Mouse (Mus musculus): ENCODE data around the gene Pbx3.

Gene Pbx3

DNA sequence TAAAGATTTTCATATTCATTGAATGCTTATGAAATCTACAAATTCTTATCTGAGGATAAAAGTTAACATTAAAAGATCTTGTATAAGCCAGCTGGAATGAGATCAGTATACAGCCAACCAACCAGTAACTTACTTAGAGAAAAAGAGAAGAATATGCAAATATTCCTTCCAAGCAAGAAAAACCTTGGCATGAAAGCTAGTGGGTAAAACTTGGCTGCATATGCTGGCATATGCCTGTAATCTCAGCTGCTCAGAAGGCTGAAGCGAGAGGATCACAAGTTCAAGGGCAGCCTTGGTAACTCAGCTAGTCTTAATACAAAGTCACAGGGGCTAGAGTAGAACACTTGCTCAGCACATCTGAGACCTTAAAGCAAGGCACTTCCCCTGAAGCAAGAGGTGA lies 153.8 kb downstream of the Pbx3 start:
- no peak for DNase-seq

DNA sequence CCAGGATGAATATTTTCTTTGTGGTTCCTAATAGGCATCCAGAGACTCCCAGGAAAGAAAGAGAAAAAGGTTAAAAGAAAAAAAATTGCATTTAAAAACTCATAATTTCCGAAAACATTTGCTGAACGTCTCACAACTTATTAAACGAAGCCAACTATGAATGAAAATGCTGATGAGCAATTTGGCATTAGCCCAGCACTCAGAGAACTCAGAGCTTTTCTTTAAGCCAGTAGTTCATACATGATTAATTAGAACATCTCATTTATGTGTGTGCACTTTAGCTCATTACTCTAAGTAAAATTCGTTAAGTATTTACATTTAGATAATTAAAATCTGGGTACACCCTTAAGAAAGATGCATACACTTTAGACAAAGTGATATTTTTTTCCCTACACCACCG lies 155.3 kb downstream of the Pbx3 start:
- DNase-seq: peak; percentile 48

DNA sequence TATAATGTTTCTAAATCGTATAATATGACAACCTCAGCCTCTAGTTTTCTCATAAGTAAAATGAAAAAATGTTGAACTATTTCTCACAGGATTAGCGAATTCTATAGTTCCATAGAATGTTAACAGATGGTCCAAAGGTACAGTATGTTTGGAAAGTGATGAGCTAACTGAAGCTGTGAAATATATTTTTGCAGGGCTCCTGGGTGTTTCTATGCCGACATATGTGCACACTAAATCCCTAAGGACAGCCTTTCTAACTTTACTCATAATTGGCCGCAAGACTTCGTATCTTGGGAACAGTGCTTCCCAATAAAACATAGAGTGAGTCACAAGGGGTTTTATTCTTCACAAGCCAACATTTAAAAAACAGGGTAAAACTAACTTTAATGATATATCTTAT lies 157.4 kb downstream of the Pbx3 start:
- DNase-seq: no peak

DNA sequence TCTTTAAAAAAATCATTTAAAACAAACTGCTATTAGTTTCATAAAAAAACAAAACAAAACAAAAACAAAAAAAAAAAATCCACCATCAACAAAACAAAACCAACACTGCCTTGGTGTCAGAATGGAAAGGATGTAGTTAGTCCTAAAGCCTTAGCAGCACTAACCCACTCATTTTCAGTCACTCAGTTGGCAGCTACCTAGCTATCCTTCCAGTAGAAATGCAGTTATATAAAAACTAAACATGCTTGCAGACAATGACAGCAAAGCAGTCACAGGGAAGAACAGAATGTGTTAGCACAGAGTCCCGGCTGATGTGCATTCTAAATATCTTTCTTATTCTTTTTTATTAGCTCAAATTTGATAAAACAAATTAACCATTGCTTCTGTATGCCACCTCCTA lies 160.5 kb downstream of the Pbx3 start:
- DNase-seq: no peak

DNA sequence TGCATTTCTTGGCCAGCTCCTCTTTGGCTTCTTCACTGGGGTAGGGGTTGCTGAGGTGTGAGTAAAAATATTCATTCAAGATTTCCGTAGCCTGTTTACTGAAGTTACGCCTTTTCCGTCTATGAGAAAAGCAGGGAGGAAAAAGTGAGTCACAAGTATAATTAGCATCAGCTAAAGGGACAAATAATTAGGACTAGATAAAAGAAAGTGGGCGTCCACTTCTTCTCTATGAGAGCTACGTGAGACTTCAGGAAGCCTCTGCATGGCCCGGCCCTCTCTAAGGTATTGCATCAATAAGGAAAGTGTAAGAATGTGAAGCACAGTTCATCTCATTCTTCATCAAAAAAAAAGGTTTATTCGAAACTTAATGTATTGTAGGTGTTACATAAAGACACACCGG lies 168.1 kb downstream of the Pbx3 start:
- no peak for DNase-seq

DNA sequence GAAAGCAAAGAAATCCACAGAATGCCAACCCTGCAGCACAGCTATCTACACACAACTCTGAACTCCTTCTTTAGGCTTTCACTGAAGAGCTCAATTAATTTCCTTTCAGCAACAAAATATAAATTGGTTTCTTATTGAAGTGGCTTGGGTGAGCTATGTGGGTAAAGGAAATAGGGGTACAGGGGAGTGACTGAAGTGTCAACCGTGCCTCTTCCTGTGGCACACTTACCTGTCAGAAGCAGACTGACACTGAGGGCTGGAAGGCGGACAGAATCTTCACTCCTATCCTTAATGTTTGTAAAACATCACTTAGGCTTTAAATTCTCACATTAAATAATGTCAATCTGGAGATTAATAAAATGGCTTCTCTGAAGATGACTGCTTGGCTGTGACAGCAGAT lies 168.6 kb downstream of the Pbx3 start:
- no peak for DNase-seq

DNA sequence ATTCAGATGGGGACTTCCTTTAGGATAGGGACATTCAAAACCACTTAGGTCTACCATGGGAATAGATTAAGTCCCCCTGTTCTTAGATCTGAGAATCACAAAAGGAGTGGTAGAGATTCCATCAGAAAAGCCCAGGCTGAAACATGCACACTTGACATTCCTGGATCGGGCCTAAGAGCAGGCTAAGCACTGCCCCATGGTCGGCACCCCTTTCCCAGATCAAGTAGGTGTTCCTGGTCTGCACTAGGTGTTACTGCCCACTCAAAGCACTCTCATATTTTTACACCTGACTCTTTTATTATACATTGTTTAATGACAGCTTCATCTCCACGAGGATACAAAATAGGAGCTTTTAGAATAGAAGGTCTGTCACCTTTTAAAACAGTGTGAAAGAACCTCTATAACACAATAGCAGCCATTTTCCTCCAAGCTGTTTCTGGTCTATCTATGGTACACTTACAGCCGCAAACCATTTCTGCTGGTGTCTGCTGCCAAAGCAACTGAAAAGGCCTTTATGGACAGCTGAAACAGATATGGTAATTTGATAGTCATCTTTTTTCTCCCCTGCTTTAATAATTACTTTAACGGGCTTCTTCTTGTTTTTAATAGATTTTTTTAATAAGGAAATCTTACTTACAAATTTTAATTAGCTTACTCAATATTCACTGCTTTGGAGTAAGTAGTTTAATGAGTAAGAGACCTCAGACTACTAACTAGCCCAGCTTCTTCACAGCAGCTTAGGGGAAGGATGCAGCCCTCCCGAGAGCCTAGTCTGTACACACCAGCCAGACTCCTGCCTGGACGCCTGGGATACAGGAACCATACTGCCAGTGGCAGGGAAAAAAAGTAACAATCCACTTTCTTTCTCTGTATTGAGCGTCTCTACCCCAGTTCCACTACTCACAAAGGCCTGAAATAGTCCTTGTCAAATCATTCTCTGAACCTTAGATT lies 178.8 kb downstream of the Pbx3 start:
- DNase-seq: no peak

DNA sequence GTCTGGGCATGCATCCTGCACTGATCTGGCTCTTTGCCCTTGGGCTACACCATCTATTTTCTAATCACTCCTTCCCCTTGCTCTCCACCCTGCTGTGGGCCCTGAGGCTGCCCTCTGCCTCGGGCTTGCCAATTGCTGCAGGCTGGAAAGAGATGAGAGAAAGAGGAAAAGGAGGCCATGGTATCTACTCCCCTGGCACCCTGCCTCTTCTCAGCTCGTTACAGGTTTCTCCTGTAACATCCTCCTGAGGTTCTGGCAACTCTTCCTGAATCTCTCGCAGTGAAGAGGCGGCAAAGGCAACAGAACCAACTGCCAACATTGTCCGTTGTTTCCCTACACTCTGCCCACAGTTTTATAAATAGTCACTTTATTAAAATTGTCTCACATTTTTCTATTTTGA lies 179.7 kb downstream of the Pbx3 start:
- DNase-seq: no peak

DNA sequence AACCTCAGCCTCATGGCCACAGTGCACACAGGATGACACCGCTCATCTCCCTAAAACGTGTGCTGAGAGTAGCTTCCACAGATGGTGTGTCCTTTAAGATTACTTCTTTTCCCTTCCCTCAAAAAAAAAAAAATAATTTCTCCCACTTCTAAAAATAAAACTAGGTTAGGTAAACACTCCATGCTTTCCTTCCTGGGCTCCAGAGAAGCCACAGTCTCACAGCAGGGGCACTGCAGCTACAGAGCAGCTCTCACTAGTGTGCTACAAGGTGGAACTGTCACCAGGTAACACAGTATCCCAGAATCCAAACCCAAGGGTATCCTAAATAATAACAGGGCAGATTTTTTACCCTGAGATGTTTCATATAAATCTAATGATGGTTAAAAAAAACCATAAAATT lies 185.6 kb downstream of the Pbx3 start:
- no peak for DNase-seq

DNA sequence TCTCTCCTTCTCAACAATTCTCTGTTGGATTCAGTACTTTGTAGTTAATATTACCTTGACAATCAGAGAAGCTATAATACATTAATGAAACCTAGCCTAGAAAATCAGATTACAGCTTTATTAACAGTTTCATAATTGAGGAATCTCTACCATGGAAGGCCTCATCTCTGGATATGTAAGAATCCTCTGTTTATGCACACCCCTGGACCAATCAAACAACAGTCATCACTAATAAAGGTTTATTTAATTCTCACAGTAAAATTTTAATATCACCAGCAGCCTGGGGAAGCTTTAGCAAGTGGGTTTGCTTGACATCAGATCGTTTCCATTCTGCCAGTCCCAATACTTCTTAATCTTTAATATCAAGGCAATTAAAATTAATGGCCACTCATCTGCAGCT lies 191.3 kb downstream of the Pbx3 start:
- DNase-seq: no peak

DNA sequence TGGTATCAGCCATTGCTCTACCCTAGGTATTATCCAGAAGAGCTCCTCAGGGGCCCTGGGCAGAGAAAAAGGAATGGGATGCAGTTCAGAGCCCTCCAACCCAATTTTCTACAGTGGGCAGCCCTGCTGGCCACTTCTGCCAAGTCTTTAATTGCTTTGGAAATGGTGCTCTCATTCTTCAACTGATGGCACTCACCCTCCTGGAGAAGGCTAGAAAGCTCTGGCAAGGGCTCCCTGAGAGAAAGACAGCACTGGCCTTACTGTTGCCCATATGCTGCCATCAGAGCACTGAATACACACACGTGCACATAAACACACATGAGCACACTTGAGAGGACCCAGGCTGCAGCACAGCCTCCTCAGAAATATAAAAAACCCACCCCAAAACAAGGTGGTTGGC lies 193.6 kb downstream of the Pbx3 start:
- DNase-seq: no peak

DNA sequence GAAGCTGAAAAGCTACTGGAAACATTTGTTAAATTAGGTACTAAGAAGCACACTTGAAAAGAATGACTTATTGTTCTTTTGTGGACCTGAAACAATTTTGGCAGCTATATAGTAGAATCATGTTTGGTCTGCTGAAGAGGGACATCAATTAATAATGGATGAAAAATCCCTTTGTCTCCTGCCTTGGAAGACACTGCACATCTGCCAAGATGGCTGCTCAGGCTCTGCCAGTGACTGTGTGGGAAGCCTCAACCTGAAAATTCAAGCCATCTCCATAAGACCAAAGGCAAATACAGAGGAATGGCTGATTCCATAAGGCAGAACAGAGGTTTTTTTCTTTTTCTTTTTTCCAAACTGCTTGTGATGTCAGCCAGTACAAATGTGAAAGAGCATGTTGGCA lies 194.3 kb downstream of the Pbx3 start:
- DNase-seq: peak; percentile 75

DNA sequence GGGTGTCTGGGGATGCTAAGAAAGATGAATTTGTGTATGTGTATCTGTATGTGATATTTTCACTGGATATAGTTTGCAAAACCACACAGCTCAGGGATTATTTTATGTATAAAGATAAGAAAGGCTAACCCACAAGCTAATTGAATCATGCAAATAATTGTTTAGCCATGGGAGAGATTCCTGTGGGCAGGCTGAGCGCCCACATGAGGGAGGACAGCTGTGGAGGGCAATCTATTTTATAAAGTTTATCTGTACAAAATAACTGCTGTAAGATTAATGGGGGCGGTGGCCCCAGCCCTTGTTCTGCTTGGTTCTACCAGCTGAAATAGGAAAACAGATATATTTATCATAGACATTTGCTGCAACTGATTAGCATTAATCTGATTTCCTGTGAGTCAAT lies 202.5 kb downstream of the Pbx3 start:
- DNase-seq: no peak

DNA sequence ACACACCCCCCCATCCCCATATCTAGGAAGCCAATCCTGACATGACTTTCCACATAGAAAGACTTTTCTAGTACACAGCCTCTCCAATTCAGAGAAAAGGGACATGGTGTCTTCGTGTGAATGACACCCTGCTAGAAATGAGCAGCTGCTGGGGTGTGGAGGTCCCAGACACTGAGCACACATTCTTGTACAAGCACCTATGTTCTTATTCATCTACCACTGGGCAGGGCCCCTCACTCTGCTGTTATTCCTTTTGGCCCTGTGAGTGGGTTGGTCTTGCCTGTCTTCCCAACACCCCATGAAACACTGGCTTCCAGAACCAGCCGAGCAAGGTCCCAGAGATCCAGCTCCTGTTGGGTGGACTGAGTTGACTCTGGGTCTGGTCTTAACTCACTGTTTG lies 203.3 kb downstream of the Pbx3 start:
- no peak for DNase-seq

DNA sequence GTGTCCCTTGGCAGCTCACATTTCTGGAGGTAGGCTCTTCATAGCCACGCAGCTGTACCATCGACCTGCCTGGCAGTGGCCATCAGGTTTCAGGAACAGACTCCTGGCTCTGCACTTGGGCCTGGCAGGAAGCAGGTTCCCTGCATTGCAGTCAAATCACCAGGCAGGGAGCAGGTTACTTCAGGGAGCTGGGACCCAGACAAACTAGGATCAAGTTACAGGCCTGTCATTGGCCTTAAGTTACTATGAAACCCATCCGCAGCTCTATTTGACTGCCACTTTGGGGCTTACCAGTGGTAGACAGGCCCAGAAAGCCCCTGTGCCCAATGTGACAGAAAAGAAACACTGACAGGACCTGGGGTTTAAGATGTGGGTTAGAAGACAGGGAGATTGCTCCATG lies 204.8 kb downstream of the Pbx3 start:
- no peak for DNase-seq

DNA sequence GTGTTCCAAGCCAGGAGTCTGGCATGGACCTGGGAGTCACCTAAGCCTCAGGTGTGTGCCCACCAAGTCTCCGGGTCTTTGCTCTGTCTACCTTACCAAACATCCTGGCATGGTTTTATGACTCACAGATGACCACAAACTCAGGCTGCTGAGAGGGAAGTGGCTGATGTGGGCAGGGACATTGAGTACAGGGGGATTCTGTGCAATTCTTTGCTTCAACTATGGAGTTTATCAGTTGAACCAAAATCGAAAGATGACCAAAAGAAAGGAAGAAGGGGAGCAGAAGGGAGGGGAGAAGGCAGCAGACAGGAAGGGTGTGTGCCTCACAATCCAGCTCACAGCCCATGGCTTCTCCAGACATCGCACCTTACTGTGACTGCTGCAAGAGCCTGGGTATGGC lies 210.5 kb downstream of the Pbx3 start:
- no peak for DNase-seq

DNA sequence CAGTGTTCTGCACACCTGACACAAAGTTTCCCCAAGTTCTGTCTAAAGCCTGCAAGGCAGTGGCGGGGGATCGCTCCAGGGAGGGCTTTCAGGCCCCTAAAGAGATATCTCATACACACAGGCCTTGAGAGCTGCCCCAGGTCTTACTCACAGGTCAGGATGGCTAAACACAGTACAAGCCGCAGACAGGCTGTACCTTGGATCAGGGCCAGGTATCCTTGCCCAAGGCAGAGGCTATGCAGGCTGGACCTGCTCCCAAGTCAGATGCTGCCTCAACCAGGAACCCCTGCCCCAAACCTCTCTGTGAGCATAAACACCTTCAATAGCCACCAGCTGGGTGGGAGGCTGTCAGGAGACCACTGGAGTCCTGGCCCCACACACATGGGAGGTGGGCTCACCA lies 215.2 kb downstream of the Pbx3 start:
- no peak for DNase-seq

DNA sequence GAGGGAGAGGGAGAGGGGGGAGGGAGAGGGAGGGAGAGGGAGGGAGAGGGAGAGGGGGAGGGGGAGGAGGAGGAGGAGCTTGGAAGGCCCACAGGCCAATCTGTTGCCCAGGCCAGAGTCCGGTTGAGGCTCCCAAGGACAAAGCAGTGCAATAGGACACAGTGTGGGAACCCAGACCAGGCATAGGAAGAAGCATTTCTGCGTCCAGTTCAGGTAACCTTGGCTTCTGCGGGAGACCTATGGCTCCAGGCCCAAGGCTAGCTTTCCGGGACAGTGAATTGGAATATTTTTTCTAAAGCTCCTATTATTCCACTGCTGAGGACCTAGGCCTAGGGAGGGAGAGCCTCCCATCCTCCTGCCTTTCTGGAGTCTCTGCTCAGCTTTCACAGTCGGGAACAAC lies 218.1 kb downstream of the Pbx3 start:
- no peak for DNase-seq

DNA sequence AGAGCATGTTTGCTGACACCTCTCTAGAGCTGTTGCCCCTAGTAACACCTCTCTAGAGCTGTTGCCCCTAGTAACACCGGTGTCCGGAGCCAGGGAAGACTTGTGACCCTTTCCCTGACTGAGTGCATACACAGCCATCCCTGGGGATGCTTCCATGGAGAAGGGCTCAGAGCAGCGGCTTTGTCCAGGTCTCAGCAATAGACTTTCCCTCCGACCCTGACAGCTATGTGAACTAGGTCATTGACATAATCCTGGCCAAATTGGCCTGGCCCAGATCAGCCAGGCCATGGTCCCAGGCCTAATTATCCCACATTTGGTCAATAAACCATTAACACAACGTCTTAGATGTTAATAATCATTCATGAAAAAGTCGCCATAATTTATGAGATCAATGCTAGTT lies 219.6 kb downstream of the Pbx3 start:
- DNase-seq: peak; percentile 55

DNA sequence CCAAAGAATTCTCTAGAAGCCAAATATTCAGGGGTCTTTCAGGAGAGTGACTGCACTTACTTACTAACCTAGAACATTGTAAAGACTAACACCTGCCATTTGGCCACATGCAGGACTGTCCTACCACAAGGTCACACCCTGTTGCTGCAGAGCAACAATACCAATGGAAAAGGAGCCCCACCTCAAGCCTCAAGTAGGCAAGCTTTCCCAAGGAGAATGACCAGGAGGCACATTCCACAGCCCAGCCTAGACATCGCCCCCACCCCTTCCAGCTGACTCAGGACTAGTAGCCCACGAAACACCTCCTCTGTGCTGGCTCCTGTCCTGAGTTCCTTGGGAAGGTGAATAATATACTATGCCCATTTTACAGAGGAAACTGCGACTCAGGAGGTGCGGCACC lies 222.4 kb downstream of the Pbx3 start:
- DNase-seq: no peak

DNA sequence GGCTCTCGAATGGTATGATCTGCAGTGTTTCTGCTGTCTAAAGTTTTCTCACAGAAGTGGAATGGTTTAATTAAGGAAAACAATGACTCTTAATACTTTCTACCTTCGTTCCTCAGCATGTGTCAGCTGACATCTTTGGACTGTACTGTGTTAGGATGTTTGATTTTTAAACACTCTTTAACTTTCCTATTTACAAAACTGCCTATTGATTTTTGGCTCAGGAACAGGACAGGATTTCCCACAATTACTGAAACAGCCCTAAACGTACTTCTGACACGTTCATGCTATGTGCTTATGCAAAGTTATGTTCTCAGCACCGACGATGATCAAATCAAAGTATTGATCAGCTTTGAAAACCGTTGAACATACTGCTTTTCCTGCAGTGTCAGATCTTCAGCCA lies 224.7 kb downstream of the Pbx3 start:
- DNase-seq: no peak

DNA sequence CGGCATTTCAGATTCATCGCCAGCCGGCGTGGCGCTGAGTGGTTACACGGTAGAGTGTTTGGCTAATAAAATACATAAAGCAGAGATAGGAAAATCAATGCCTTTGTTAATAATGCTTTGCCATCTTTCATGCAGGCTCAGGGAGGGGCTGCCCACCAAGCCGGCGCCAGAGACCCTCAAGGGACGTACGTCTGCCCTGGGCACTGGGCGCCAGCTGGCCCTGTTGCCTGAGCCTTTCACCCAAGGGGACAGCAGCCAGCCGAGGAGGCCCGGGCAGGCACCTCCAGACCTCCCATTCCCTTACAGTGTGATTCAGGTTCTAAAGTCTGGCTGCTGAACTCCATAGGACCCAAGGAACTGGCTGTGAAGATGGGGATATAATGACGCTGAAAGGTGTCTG lies 225.5 kb downstream of the Pbx3 start:
- DNase-seq: no peak

DNA sequence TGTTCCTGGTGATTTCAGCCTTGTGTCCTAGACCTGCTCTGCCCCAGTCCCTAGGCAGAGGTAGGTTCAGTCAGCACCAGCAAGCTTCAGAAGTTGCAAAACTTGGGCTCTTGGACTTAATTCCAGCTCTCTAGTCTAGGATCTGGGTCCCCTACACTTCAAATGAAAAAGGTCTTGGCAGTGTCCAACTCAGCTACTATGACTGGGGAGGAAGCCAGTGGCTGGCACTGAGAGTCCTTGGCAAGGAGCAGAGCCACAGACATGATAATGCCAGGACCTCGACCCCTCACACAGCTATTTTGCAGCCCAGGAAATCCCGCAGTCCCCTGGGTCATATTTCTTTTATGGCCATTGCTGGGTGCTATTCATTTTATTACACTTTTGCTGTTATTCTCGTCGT lies 225.9 kb downstream of the Pbx3 start:
- no peak for DNase-seq

DNA sequence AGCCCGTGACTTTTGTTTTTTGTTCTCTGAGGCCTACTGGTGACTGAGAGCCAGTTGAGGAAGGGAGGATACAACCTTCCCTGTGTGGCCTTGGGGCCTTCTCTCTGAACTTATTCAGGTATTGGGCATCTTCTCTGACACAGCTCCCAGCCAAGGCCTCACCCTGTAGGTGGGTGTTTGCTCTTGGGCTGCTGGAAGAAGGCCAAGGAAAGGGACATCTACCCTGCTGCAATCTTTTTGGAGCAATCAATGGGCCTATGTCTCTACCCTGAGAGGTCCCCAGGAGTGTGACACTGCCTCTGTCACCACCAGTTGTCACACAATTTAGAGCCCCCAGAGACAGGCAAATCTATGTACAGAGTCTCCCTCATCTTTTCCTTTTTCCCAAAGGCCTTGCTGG lies 226.5 kb downstream of the Pbx3 start:
- DNase-seq: no peak

DNA sequence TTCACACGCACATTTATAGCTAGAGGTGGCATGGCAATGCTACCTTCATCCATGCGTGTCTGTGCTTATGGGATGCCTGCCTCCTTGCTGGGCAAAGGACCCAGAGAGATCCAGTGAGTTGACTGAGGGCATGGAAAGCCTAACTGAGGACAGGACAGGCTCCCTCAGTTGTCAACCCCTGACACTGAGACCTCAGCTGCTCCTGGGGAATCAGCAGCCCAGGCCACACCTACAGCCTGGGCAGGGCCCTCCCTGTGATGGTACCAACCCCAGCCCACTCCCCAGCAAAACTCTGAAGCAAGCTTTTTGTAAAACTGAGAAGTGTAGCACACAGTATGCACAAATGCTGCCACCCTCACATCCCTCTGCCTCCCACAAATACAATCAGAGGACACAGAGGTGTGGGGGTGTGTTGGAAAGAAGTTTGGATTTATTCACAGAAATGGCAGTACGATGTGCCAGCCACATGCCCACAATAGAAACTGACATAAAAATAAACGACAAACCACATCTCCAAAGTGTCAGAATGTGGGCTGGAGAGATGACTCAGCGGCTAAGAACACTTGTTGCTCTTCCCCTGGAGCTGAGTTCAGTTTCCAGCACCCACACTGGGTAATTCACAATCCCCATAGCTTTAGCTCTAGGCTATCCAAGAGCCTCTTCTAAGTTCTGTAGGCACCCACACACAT lies 233.3 kb downstream of the Pbx3 start:
- no peak for DNase-seq

Data from retina, postnatal 1 day (tissue).